Mouse (Mus musculus): ENCODE measurements around the gene Cysltr2. TPM values are rescaled to one million over a fixed set of nuclear protein-coding genes. Genes with fewer than 3 reads are reported as not detected.

Cysltr2 gene
- polyA plus RNA-seq, 1 experiment = not detected

DNA sequence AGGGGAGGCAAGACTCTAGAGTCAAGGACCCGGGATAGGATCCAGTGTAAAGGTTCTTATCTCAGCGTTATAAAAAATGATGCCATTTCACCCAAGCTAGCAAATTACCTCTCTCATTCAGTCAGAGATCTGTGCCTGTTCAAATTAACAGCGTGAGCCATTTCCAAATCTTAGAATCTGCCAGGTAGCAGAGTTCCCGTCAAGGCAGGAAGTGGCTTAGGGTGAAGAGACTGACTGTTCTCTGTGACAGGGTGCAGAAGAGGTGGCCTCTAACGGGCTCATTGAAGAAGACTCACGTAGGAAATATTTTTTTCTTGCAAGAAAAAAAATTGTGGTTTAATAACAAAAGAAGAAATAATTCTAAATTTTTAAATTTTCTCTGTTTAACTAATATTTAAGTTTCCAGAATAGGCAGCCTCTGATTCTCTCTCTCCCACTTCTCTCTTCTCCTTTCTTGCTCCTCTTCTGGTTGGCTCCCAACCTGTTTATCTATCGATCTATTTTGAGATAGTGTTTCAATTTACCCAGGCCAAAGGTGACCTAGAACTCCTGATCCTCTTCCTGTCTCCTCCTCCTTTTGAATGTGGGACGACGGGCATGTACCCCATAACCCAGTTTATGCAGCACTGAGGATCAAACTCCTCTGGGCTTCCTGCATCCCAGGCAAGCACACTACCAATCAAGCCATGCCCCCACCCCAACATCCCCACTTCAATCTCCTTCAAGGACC, 3.5 kb downstream of the Cysltr2 start:
- Histone ChIP-seq H3K27me3 (ENCODE audit: control insufficient read depth, insufficient read depth, insufficient read length) (no peaks in the 10 kb centered on the region), H3ac (ENCODE audit: control insufficient read depth, insufficient read length, low read depth) (no peak overlapping the region), H3K4me3 (ENCODE audit: insufficient read depth, poor library complexity, severe bottlenecking) (no peak overlapping the region), H3K79me2 (ENCODE audit: control insufficient read depth, insufficient read depth) (no peaks in the 10 kb centered on the region), H3K79me3 (ENCODE audit: low read depth) (no peaks in the 10 kb centered on the region), H3K36me3 (ENCODE audit: control insufficient read depth, insufficient read depth) (no peaks in the 10 kb centered on the region)
- TF ChIP-seq FOSL1 (IDR thresholded peaks at IDR 0.05; ENCODE audit: insufficient read depth, low read length, poor library complexity, severe bottlenecking) = no peak
- no peak for TF ChIP-seq CTCF (IDR thresholded peaks at IDR 0.05; ENCODE audit: control insufficient read depth, insufficient read depth, insufficient read length)
- no peak for TF ChIP-seq MAX (IDR thresholded peaks at IDR 0.05)
- no peak for TF ChIP-seq MYOG (IDR thresholded peaks at IDR 0.05; ENCODE audit: control insufficient read depth, extremely low read depth, insufficient read length)

DNA sequence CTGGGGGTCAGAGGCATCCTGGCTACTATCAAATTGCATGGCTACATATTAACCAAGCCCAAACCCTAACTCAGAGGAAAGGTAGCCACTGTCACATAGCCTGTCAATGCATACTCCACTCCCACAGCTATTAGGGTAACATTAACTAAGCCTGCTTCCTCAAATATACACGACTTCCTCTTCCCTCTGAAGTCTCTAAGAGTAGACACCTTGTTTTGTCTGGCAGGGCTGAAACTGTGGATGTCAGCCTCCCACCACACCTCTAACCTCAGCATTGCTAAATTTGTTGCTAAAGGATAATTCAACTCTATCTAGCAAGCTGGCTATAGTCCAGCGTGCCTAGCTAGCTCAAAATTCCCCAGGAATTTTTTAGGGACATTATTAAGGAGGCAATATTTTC, 7.2 kb downstream of the Cysltr2 start:
- H3K4me3 ChIP-seq (ENCODE audit: insufficient read depth, poor library complexity, severe bottlenecking) = no peak overlapping the region
- no peaks in the 10 kb centered on the region for H3K79me2 ChIP-seq (ENCODE audit: control insufficient read depth, insufficient read depth)
- H3K27me3 ChIP-seq (ENCODE audit: control insufficient read depth, insufficient read depth, insufficient read length) = no peaks in the 10 kb centered on the region
- TF ChIP-seq FOSL1 (IDR thresholded peaks at IDR 0.05; ENCODE audit: insufficient read depth, low read length, poor library complexity, severe bottlenecking) = no peak
- no peak for TF ChIP-seq MYOD1 (IDR thresholded peaks at IDR 0.05; ENCODE audit: control insufficient read depth, insufficient read length, low read depth)
- no peak for TF ChIP-seq MYOG (IDR thresholded peaks at IDR 0.05; ENCODE audit: control insufficient read depth, extremely low read depth, insufficient read length)
- no peak for TF ChIP-seq USF1 (IDR thresholded peaks at IDR 0.05; ENCODE audit: low read depth)
- TF ChIP-seq CEBPB (IDR thresholded peaks at IDR 0.05; ENCODE audit: low read depth) = no peak
- TF ChIP-seq MAX (IDR thresholded peaks at IDR 0.05) = no peak
- TF ChIP-seq CTCF (IDR thresholded peaks at IDR 0.05; ENCODE audit: control insufficient read depth, insufficient read depth, insufficient read length) = no peak
- H3K36me3 ChIP-seq (ENCODE audit: control insufficient read depth, insufficient read depth) = no peaks in the 10 kb centered on the region
- H3K79me3 ChIP-seq (ENCODE audit: low read depth) = no peaks in the 10 kb centered on the region
- H3ac ChIP-seq (ENCODE audit: control insufficient read depth, insufficient read length, low read depth) = no peak overlapping the region

- H3K79me3 ChIP-seq (ENCODE audit: low read depth) = no peaks in the 10 kb centered on the region
- H3K36me3 ChIP-seq (ENCODE audit: control insufficient read depth, insufficient read depth) = no peaks in the 10 kb centered on the region
- TF ChIP-seq MYOG (IDR thresholded peaks at IDR 0.05; ENCODE audit: control insufficient read depth, extremely low read depth, insufficient read length) = no peak
- no peak for TF ChIP-seq MYOD1 (IDR thresholded peaks at IDR 0.05; ENCODE audit: control insufficient read depth, insufficient read length, low read depth)
- TF ChIP-seq CTCF (IDR thresholded peaks at IDR 0.05; ENCODE audit: control insufficient read depth, insufficient read depth, insufficient read length) = no peak
- no peak for TF ChIP-seq USF1 (IDR thresholded peaks at IDR 0.05; ENCODE audit: low read depth)
- TF ChIP-seq MAX (IDR thresholded peaks at IDR 0.05) = no peak
- TF ChIP-seq FOSL1 (IDR thresholded peaks at IDR 0.05; ENCODE audit: insufficient read depth, low read length, poor library complexity, severe bottlenecking) = no peak
- TF ChIP-seq CEBPB (IDR thresholded peaks at IDR 0.05; ENCODE audit: low read depth) = no peak
- H3ac ChIP-seq (ENCODE audit: control insufficient read depth, insufficient read length, low read depth) = no peak overlapping the region
- H3K27me3 ChIP-seq (ENCODE audit: control insufficient read depth, insufficient read depth, insufficient read length) = no peaks in the 10 kb centered on the region
- H3K4me3 ChIP-seq (ENCODE audit: insufficient read depth, poor library complexity, severe bottlenecking) = no peak overlapping the region
- H3K79me2 ChIP-seq (ENCODE audit: control insufficient read depth, insufficient read depth) = no peaks in the 10 kb centered on the region
These were observed 15.6 kb downstream of the Cysltr2 start for GRCm38 (mm10) chr14:73033290-73033689.

GRCm38 (mm10) chr14:73031218-73031617, 17.7 kb downstream of the Cysltr2 start:
- Histone ChIP-seq H3K79me2 (ENCODE audit: control insufficient read depth, insufficient read depth) (no peaks in the 10 kb centered on the region), H3K79me3 (ENCODE audit: low read depth) (no peaks in the 10 kb centered on the region), H3K27me3 (ENCODE audit: control insufficient read depth, insufficient read depth, insufficient read length) (no peaks in the 10 kb centered on the region), H3K4me3 (ENCODE audit: insufficient read depth, poor library complexity, severe bottlenecking) (no peak overlapping the region), H3ac (ENCODE audit: control insufficient read depth, insufficient read length, low read depth) (no peak overlapping the region), H3K36me3 (ENCODE audit: control insufficient read depth, insufficient read depth) (no peaks in the 10 kb centered on the region)
- TF ChIP-seq CTCF (IDR thresholded peaks at IDR 0.05; ENCODE audit: control insufficient read depth, insufficient read depth, insufficient read length) (no peak), MYOG (IDR thresholded peaks at IDR 0.05; ENCODE audit: control insufficient read depth, extremely low read depth, insufficient read length) (no peak), FOSL1 (IDR thresholded peaks at IDR 0.05; ENCODE audit: insufficient read depth, low read length, poor library complexity, severe bottlenecking) (no peak), MAX (IDR thresholded peaks at IDR 0.05) (no peak), USF1 (IDR thresholded peaks at IDR 0.05; ENCODE audit: low read depth) (no peak), MYOD1 (IDR thresholded peaks at IDR 0.05; ENCODE audit: control insufficient read depth, insufficient read length, low read depth) (no peak), CEBPB (IDR thresholded peaks at IDR 0.05; ENCODE audit: low read depth) (no peak)

DNA sequence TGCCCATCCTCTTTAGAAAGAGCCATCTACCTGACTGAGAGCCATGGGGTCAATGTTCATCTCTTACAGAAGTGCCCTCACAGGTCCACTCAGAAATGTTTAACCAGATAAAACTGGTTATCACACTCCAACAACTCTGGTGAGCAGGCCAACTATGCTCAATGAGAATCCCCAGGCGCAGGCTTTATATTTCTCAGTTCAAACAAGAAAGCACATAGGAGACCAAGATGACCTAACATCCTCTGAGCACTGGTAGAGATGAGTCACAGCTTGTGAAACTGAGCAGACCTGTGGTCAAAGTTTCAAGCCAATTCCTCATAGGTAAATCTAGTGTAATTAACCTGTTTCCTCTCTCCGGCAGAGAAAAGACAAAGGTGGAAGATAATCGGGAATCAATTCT, 31.6 kb downstream of the Cysltr2 start:
- Histone ChIP-seq H3K79me3 (ENCODE audit: low read depth) (no peaks in the 10 kb centered on the region), H3K36me3 (ENCODE audit: control insufficient read depth, insufficient read depth) (no peaks in the 10 kb centered on the region), H3K79me2 (ENCODE audit: control insufficient read depth, insufficient read depth) (no peaks in the 10 kb centered on the region), H3ac (ENCODE audit: control insufficient read depth, insufficient read length, low read depth) (no peak overlapping the region), H3K27me3 (ENCODE audit: control insufficient read depth, insufficient read depth, insufficient read length) (no peaks in the 10 kb centered on the region), H3K4me3 (ENCODE audit: insufficient read depth, poor library complexity, severe bottlenecking) (no peak overlapping the region)
- TF ChIP-seq USF1 (IDR thresholded peaks at IDR 0.05; ENCODE audit: low read depth) = no peak
- no peak for TF ChIP-seq CEBPB (IDR thresholded peaks at IDR 0.05; ENCODE audit: low read depth)
- TF ChIP-seq MAX (IDR thresholded peaks at IDR 0.05) = no peak
- TF ChIP-seq FOSL1 (IDR thresholded peaks at IDR 0.05; ENCODE audit: insufficient read depth, low read length, poor library complexity, severe bottlenecking) = no peak
- no peak for TF ChIP-seq MYOG (IDR thresholded peaks at IDR 0.05; ENCODE audit: control insufficient read depth, extremely low read depth, insufficient read length)
- no peak for TF ChIP-seq CTCF (IDR thresholded peaks at IDR 0.05; ENCODE audit: control insufficient read depth, insufficient read depth, insufficient read length)
- TF ChIP-seq MYOD1 (IDR thresholded peaks at IDR 0.05; ENCODE audit: control insufficient read depth, insufficient read length, low read depth) = no peak

All from C2C12 (cell line).